Mouse (Mus musculus): ENCODE measurements around the gene Fxyd2. TPM values are rescaled to one million over a fixed set of nuclear protein-coding genes. Genes with fewer than 3 reads are reported as not detected.

Fxyd2 gene
- polyA plus RNA-seq, 1 experiment from 2014 or later, result 8.0 TPM

DNA sequence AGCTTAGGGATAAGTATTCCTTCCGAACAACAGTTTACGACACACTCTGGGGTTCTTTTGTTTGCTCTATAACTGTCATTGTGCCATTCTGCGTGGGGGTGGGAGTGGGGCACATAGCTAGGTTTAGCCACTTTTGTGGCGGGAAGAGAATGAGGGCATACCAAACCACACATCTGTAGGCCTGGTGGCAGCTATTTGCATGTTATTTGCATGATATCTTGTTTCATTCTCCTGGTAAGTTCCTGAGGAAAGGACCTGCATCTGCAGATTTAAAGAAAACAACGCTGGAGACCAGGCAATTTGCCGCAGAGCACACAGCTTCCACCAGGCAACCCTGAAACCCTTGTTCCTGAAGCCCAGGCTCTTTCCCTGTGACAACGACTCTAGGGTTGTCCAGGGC, 57.7 kb downstream of the Fxyd2 start:
- H3K4me3 ChIP-seq (replicated peaks; ENCODE audit: low read depth, low read length), result no peak overlapping the region
- H3K9ac ChIP-seq (replicated peaks; ENCODE audit: low read length), result no peak overlapping the region
- no peaks in the 10 kb centered on the region for H3K27me3 ChIP-seq (ENCODE audit: control insufficient read depth, insufficient read depth, low read length)
- H3K27ac ChIP-seq (replicated peaks; ENCODE audit: low read depth, low read length), result no peak overlapping the region
- H3K4me1 ChIP-seq (ENCODE audit: control insufficient read depth, insufficient read depth, low read length), result peaks cover 9% of the 10 kb centered on the region; the same call in 1 of the 2 replicates
- 37% methylated on average over 7 of the region's 7 CpGs for WGBS
- H3K36me3 ChIP-seq (ENCODE audit: control insufficient read depth, insufficient read depth, low read length), result no peaks in the 10 kb centered on the region; the same call in 1 of the 2 replicates
- no peak for DNase-seq
- ATAC-seq (ENCODE audit: low FRiP score, low TSS enrichment), result no peak
- H3K4me2 ChIP-seq (ENCODE audit: low read length), result no peak overlapping the region
- no peaks in the 10 kb centered on the region for H3K9me3 ChIP-seq (ENCODE audit: control insufficient read depth, low read length)

DNA sequence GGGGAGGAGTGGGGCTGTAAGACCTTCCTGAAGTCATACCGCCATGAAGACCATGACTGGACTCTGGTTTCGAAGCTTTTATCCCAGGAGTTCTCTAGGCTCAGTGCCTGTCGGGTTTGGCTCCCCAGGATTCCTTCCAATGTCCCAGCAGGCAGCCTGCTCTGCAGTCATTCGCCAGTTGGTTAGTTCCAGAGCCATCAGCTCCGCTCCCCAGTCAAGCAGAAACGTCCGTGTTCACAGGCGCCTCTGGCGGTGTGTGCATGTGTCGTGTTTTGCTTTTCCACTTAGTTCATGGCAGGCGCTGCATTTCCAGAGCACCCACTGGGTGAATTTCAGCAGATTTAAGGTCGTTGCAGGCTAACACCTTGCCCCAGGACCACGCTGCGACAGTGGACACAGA, 58.9 kb downstream of the Fxyd2 start:
- no peak overlapping the region for H3K27ac ChIP-seq (replicated peaks; ENCODE audit: low read depth, low read length)
- H3K9me3 ChIP-seq (ENCODE audit: control insufficient read depth, low read length), result no peaks in the 10 kb centered on the region
- H3K4me3 ChIP-seq (replicated peaks; ENCODE audit: low read depth, low read length), result no peak overlapping the region
- no peak overlapping the region for H3K4me2 ChIP-seq (ENCODE audit: low read length)
- H3K36me3 ChIP-seq (ENCODE audit: control insufficient read depth, insufficient read depth, low read length), result no peaks in the 10 kb centered on the region; the same call in 1 of the 2 replicates
- no peak overlapping the region for H3K9ac ChIP-seq (replicated peaks; ENCODE audit: low read length)
- no peak for DNase-seq
- H3K4me1 ChIP-seq (ENCODE audit: control insufficient read depth, insufficient read depth, low read length), result peaks cover 9% of the 10 kb centered on the region; the same call in 1 of the 2 replicates
- no peak for ATAC-seq (ENCODE audit: low FRiP score, low TSS enrichment)
- WGBS, result 53% methylated on average over 14 of the region's 14 CpGs
- no peaks in the 10 kb centered on the region for H3K27me3 ChIP-seq (ENCODE audit: control insufficient read depth, insufficient read depth, low read length)

Other genes starting within 250 kb of the Fxyd2 start
- gene BC049352, start 217.7 kb upstream of the Fxyd2 start, polyA plus RNA-seq (2014; fragmentation: Nextera tagmentation; extraction: Ambion mirVana), result not detected in 2 replicates
- not detected in 2 replicates for gene Tmprss4, start 195.6 kb upstream of the Fxyd2 start, polyA plus RNA-seq (2014; fragmentation: Nextera tagmentation; extraction: Ambion mirVana)
- 0.34 and 0.67 TPM in 2 replicates for gene Il10ra, start 130.5 kb upstream of the Fxyd2 start, polyA plus RNA-seq (2014; fragmentation: Nextera tagmentation; extraction: Ambion mirVana)
- gene Tmprss13, start 80.6 kb upstream of the Fxyd2 start, polyA plus RNA-seq (2014; fragmentation: Nextera tagmentation; extraction: Ambion mirVana), result 0.07 TPM in 1 of 2 replicates, not detected in the other
- 348 and 508 TPM in 2 replicates for gene Fxyd6, start 29.5 kb upstream of the Fxyd2 start, polyA plus RNA-seq (2014; fragmentation: Nextera tagmentation; extraction: Ambion mirVana)
- gene Dscaml1, start 27.0 kb downstream of the Fxyd2 start, polyA plus RNA-seq (2014; fragmentation: Nextera tagmentation; extraction: Ambion mirVana), result 12.4 and 14.8 TPM in 2 replicates